ENCODE assay signal across 29 mouse cellular contexts in the genomic region with DNA sequence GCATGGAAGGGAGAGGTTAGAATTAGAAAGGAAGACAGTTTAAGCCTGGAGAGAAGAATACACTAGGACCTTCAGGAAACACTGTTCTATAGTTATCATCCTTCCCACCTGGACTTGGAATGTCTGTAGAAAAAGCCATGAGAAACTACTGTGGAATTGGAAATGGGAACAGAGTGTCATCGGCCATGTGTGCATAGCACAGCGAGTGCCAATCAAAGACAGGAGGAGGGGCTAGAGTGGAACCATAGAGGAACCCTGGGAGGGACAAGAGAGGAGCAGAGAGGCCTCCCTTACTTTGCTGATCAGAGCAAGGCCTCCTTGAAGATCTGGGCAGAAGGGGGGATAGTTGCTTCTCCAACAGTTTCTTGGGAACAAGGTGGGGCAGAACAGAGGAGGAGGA. TPM values are rescaled to one million over a fixed set of nuclear protein-coding genes. Genes with fewer than 3 reads are reported as not detected.
DNase-seq lines count a peak whose midpoint lies in the region; ATAC-seq lines count a peak whose summit lies in the region.
"Had no signal": no experiment of that assay in that cellular context is flagged by ENCODE, and none has a peak within 500 bp of the region (broad histone marks: within the 10 kb centered on the region; RNA-seq: fewer than 3 reads in every experiment).

No protein-coding gene starts in this region.

- no peak overlapping the region; the same call in 1 of the 2 replicates for H3K4me2 ChIP-seq in heart, embryonic 11.5 days
- H3K4me2 ChIP-seq in heart, embryonic 16.5 days (ENCODE audit: low read depth, low read length), result no peak overlapping the region
- H3K4me2 ChIP-seq in limb, embryonic 15.5 days, result no peak overlapping the region
- H3K4me2 ChIP-seq: forebrain, embryonic 13.5 days; hindbrain, embryonic 13.5 days; limb, embryonic 12.5 days; liver, embryonic 12.5 days; midbrain, embryonic 12.5 days; neural tube, embryonic 12.5 days had no signal

- peak; percentile 50 for DNase-seq in cerebellum, adult 11-12 months
- DNase-seq in cerebellum, adult 11 months, result no peak
- no peak for DNase-seq in heart, embryonic 10.5 days (ENCODE audit: low spot score)
- DNase-seq in heart, postnatal 36 days, result no peak
- no peak for DNase-seq in layer of hippocampus, adult 9-10 months (ENCODE audit: low spot score)
- DNase-seq: adrenal gland, postnatal 10 days; cerebellum, postnatal 36 days; heart, postnatal 14 days; kidney, adult 11 months; kidney, postnatal 14 days; liver, postnatal 0 days; lung, postnatal 4 days; right cerebral cortex, adult 18-20 months; right cerebral cortex, postnatal 4 days; thymus, adult 18-20 months; thymus, postnatal 25 days had no signal

- intact Hi-C loops in heart, postnatal 36 days (cut with DNase I), result no loop called here

- peaks cover 26% of the 10 kb centered on the region; the same call in 1 of the 2 replicates for H3K27me3 ChIP-seq in heart, embryonic 10.5 days (ENCODE audit: insufficient read depth, poor library complexity, severe bottlenecking)
- H3K27me3 ChIP-seq in heart, embryonic 11.5 days (ENCODE audit: control insufficient read depth, insufficient read depth, low read length), result peaks cover 5% of the 10 kb centered on the region; the same call in 1 of the 2 replicates
- peaks cover 15% of the 10 kb centered on the region for H3K27me3 ChIP-seq in heart, embryonic 16.5 days (ENCODE audit: control insufficient read depth, insufficient read depth, low read length)
- peaks cover 16% of the 10 kb centered on the region for H3K27me3 ChIP-seq in limb, embryonic 15.5 days
- H3K27me3 ChIP-seq: CH12.LX had no signal

- H3K4me1 ChIP-seq in heart, embryonic 10.5 days, result peaks cover 89% of the 10 kb centered on the region
- peaks cover 56% of the 10 kb centered on the region for H3K4me1 ChIP-seq in heart, embryonic 11.5 days (ENCODE audit: control insufficient read depth, insufficient read depth, low read length)
- H3K4me1 ChIP-seq in heart, embryonic 16.5 days (ENCODE audit: control insufficient read depth, insufficient read depth, low read length), result peaks cover 52% of the 10 kb centered on the region
- peaks cover 27% of the 10 kb centered on the region for H3K4me1 ChIP-seq in limb, embryonic 15.5 days

- H3K27ac ChIP-seq in heart, embryonic 10.5 days, result peak overlapping the region; percentile 74
- no peak overlapping the region for H3K27ac ChIP-seq in heart, embryonic 11.5 days (ENCODE audit: low read depth, low read length)
- H3K27ac ChIP-seq in heart, embryonic 16.5 days (ENCODE audit: low read length), result peak overlapping the region; percentile 64; the same call in 1 of the 2 replicates
- H3K27ac ChIP-seq in limb, embryonic 15.5 days, result 0 out of 2 replicates have a peak overlapping the region, but pooled peaks have one; percentile 24
- H3K27ac ChIP-seq: forebrain, embryonic 13.5 days; hindbrain, embryonic 13.5 days; liver, embryonic 12.5 days; midbrain, embryonic 12.5 days; neural tube, embryonic 12.5 days; stomach, postnatal 0 days had no signal

- H3K9me3 ChIP-seq in heart, embryonic 10.5 days, result no peaks in the 10 kb centered on the region
- H3K9me3 ChIP-seq in heart, embryonic 11.5 days (replicated peaks; ENCODE audit: control insufficient read depth, low read length), result no peaks in the 10 kb centered on the region
- H3K9me3 ChIP-seq in heart, embryonic 16.5 days (replicated peaks; ENCODE audit: control insufficient read depth, low read length), result no peaks in the 10 kb centered on the region
- no peaks in the 10 kb centered on the region for H3K9me3 ChIP-seq in limb, embryonic 15.5 days
- H3K9me3 ChIP-seq: forebrain, embryonic 13.5 days; hindbrain, embryonic 13.5 days; limb, embryonic 12.5 days; liver, embryonic 12.5 days; megakaryocyte, embryonic 14.5 days; midbrain, embryonic 12.5 days; neural tube, embryonic 12.5 days had no signal

- H3K9ac ChIP-seq in heart, embryonic 11.5 days (ENCODE audit: low read depth, low read length), result no peak overlapping the region
- peak overlapping the region; percentile 34; the same call in 1 of the 2 replicates for H3K9ac ChIP-seq in heart, embryonic 16.5 days (ENCODE audit: low read length)
- H3K9ac ChIP-seq in limb, embryonic 15.5 days, result no peak overlapping the region
- H3K9ac ChIP-seq: forebrain, embryonic 13.5 days; hindbrain, embryonic 13.5 days; limb, embryonic 12.5 days; liver, embryonic 12.5 days; liver, postnatal 0 days; midbrain, embryonic 12.5 days; neural tube, embryonic 12.5 days had no signal

- ATAC-seq in heart, embryonic 11.5 days (replicated peaks; ENCODE audit: insufficient number of reproducible peaks, low FRiP score, low TSS enrichment), result no peak
- no peak for ATAC-seq in heart, embryonic 16.5 days (replicated peaks; ENCODE audit: extremely low read depth, insufficient read depth, low FRiP score)
- ATAC-seq in limb, embryonic 15.5 days (ENCODE audit: insufficient number of reproducible peaks, low FRiP score, low TSS enrichment, low read depth), result no peak
- ATAC-seq: forebrain, embryonic 13.5 days; liver, embryonic 12.5 days; liver, postnatal 0 days had no signal

- 56% methylated on average over 2 of the region's 2 CpGs for WGBS in heart, embryonic 10.5 days
- 66% methylated on average over 2 of the region's 2 CpGs for WGBS in heart, embryonic 11.5 days (ENCODE audit: insufficient replicate concordance)
- WGBS in heart, embryonic 16.5 days, result 62% methylated on average over 2 of the region's 2 CpGs
- WGBS in limb, embryonic 15.5 days, result 76% methylated on average over 2 of the region's 2 CpGs

- no peak overlapping the region for H3K4me3 ChIP-seq in heart, embryonic 10.5 days
- no peak overlapping the region for H3K4me3 ChIP-seq in heart, embryonic 11.5 days (ENCODE audit: low read depth, low read length)
- no peak overlapping the region for H3K4me3 ChIP-seq in heart, embryonic 16.5 days (ENCODE audit: low read length)
- no peak overlapping the region for H3K4me3 ChIP-seq in limb, embryonic 15.5 days
- H3K4me3 ChIP-seq: forebrain, embryonic 13.5 days; hindbrain, embryonic 13.5 days; limb, embryonic 12.5 days; liver, embryonic 12.5 days; megakaryocyte, embryonic 14.5 days; midbrain, embryonic 12.5 days; myocyte; neural tube, embryonic 12.5 days had no signal

- peaks cover 11% of the 10 kb centered on the region for H3K36me3 ChIP-seq in heart, embryonic 10.5 days
- H3K36me3 ChIP-seq in heart, embryonic 11.5 days (ENCODE audit: control insufficient read depth, insufficient read depth, low read length), result no peaks in the 10 kb centered on the region
- H3K36me3 ChIP-seq in heart, embryonic 16.5 days (ENCODE audit: control insufficient read depth, insufficient read depth), result peaks cover 4% of the 10 kb centered on the region; the same call in 1 of the 2 replicates
- no peaks in the 10 kb centered on the region for H3K36me3 ChIP-seq in limb, embryonic 15.5 days
- H3K36me3 ChIP-seq: hindbrain, embryonic 13.5 days; limb, embryonic 12.5 days; liver, embryonic 12.5 days; midbrain, embryonic 12.5 days; neural tube, embryonic 12.5 days had no signal

RNA-seq across cellular contexts. Expression of a gene that starts 4.1 kb away (rescaled TPM):
- 77.9 and 80.0 TPM in 2 replicates for polyA plus RNA-seq in heart, embryonic 10.5 days (2016; fragmentation: Nextera tagmentation; extraction: Ambion mirVana)
- polyA plus RNA-seq in heart, embryonic 11.5 days (2014; fragmentation: Nextera tagmentation; extraction: Ambion mirVana), result 60.7 and 66.5 TPM in 2 replicates
- polyA plus RNA-seq in heart, embryonic 16.5 days (2015; fragmentation: Nextera tagmentation; extraction: Ambion mirVana), result 41.1 and 46.4 TPM in 2 replicates
- 100 to 1,000 TPM; 120 to 128 TPM for total RNA-seq in heart, postnatal 36 days (2021)
- polyA plus RNA-seq in limb, embryonic 15.5 days (2015; fragmentation: Nextera tagmentation; extraction: Ambion mirVana), result 15.4 and 16.3 TPM in 2 replicates

RNA-seq across cellular contexts. Expression of a gene that starts 19.1 kb away (rescaled TPM):
- polyA plus RNA-seq in heart, embryonic 10.5 days (2016; fragmentation: Nextera tagmentation; extraction: Ambion mirVana), result 341 and 642 TPM in 2 replicates
- polyA plus RNA-seq in heart, embryonic 11.5 days (2014; fragmentation: Nextera tagmentation; extraction: Ambion mirVana), result 428 and 477 TPM in 2 replicates
- polyA plus RNA-seq in heart, embryonic 16.5 days (2015; fragmentation: Nextera tagmentation; extraction: Ambion mirVana), result 469 and 480 TPM in 2 replicates
- 1,000 to 10,000 TPM; 1,347 to 1,420 TPM for total RNA-seq in heart, postnatal 36 days (2021)
- 74.4 and 227 TPM in 2 replicates for polyA plus RNA-seq in limb, embryonic 15.5 days (2015; fragmentation: Nextera tagmentation; extraction: Ambion mirVana)

RNA-seq across cellular contexts. Expression of a gene that starts 56.5 kb away (rescaled TPM):
- polyA plus RNA-seq in heart, embryonic 10.5 days (2016; fragmentation: Nextera tagmentation; extraction: Ambion mirVana), result 73.4 and 75.4 TPM in 2 replicates
- polyA plus RNA-seq in heart, embryonic 11.5 days (2014; fragmentation: Nextera tagmentation; extraction: Ambion mirVana), result 49.8 and 57.2 TPM in 2 replicates
- 72.6 and 85.3 TPM in 2 replicates for polyA plus RNA-seq in heart, embryonic 16.5 days (2015; fragmentation: Nextera tagmentation; extraction: Ambion mirVana)
- total RNA-seq in heart, postnatal 36 days (2021), result 10 to 100 TPM; 35.5 to 39.9 TPM
- polyA plus RNA-seq in limb, embryonic 15.5 days (2015; fragmentation: Nextera tagmentation; extraction: Ambion mirVana), result 94.6 and 97.0 TPM in 2 replicates
